Mouse (Mus musculus) liver, embryonic 14.5 days (tissue): ENCODE measurements around the gene Slco4a1.

Experiments
- CTCF ChIP-seq: IDR thresholded peaks from 2 replicates; pipeline ENCODE4 v1.5.1; 2016; ENCODE audit warnings: antibody characterized with exemption, low read depth, control low read depth
- EP300 ChIP-seq: IDR thresholded peaks from 2 replicates; pipeline ENCODE4 v1.6.1; 2016; ENCODE audit warnings: antibody characterized with exemption, low read depth

DNA sequence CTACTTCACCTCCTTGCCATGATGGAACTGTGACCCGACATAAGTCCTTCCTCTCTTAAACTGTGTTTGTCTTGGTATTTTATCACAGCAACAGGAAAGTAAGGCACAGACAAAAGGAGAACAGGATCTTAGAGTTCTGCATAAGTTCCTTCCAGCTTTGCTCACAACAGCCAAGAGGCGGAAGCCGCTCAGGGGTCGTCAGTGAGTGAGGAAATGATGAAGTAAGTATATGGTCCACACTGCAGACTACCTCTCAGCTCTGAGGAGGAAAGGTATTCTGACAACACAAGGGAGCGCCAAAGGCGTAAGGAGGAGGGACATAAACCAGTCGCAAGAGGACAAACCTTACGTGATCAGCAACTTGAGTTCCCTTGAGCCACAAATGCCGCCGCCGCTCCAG lies 25.4 kb upstream of the Slco4a1 start:
- TF ChIP-seq CTCF (no peak), EP300 (no peak)
